Comparison of ENCODE assay signal across 9 mouse cellular contexts in genomic region chr7:45870282-45871058, GRCm38 (mm10). TPM values are rescaled to one million over a fixed set of nuclear protein-coding genes. Genes with fewer than 3 reads are reported as not detected.
DNase-seq lines count a peak whose midpoint lies in the region; ATAC-seq and TF ChIP-seq lines count a peak whose summit lies in the region.
"Had no signal": no experiment of that assay in that cellular context is flagged by ENCODE, and none has a peak within 500 bp of the region (broad histone marks: within the 10 kb centered on the region; RNA-seq: fewer than 3 reads in every experiment).

No protein-coding gene starts in this region.

- 2% methylated on average over 30 of the region's 30 CpGs for WGBS in forebrain, embryonic 15.5 days
- WGBS in liver, postnatal 0 days (ENCODE audit: insufficient replicate concordance) = 2% methylated on average over 28 of the region's 30 CpGs

- H3K4me2 ChIP-seq in forebrain, embryonic 15.5 days (replicated peaks) = peak overlapping the region; percentile 58
- no peak overlapping the region for H3K4me2 ChIP-seq in liver, postnatal 0 days (ENCODE audit: low read depth, low read length)

- TF ChIP-seq CTCF in liver, postnatal 0 days (IDR thresholded peaks at IDR 0.05; ENCODE audit: low read depth) = no peak

- DNase-seq in kidney, postnatal 4 days = peak; percentile 32 to 36
- no peak for DNase-seq in kidney, postnatal 14 days
- peak; percentile 21 for DNase-seq in Muller cell, postnatal 12 days (ENCODE audit: inconsistent ontology term)
- peak; percentile 23 for DNase-seq in liver, postnatal 0 days
- no peak for DNase-seq in adrenal gland, adult 18-20 months (ENCODE audit: low spot score in 2 of 2)
- no peak for DNase-seq in thymus, adult 18-20 months
- no peak for DNase-seq in adrenal gland, postnatal 14 days

- no peak for ATAC-seq in forebrain, embryonic 15.5 days (replicated peaks)
- ATAC-seq in liver, postnatal 0 days = no peak

- H3K27me3 ChIP-seq in forebrain, embryonic 15.5 days = peaks cover 12% of the 10 kb centered on the region; the same call in 1 of the 2 replicates
- peaks cover 55% of the 10 kb centered on the region for H3K27me3 ChIP-seq in liver, postnatal 0 days (ENCODE audit: insufficient read depth, low read length)

- peak overlapping the region; percentile 49 for H3K9ac ChIP-seq in forebrain, embryonic 15.5 days (replicated peaks)
- H3K9ac ChIP-seq in liver, postnatal 0 days (replicated peaks) = no peak overlapping the region

- peak overlapping the region; percentile 38 for H3K4me3 ChIP-seq in forebrain, embryonic 15.5 days
- no peak overlapping the region for H3K4me3 ChIP-seq in liver, postnatal 0 days (ENCODE audit: low read depth, low read length)

- H3K4me1 ChIP-seq in forebrain, embryonic 15.5 days = peaks cover 53% of the 10 kb centered on the region
- H3K4me1 ChIP-seq in liver, postnatal 0 days (ENCODE audit: insufficient read depth) = peaks cover 17% of the 10 kb centered on the region

- H3K27ac ChIP-seq in forebrain, embryonic 15.5 days (replicated peaks) = no peak overlapping the region
- no peak overlapping the region for H3K27ac ChIP-seq in liver, postnatal 0 days (ENCODE audit: low read depth)
- H3K27ac ChIP-seq: macrophage had no signal

- no peaks in the 10 kb centered on the region for H3K9me3 ChIP-seq in forebrain, embryonic 15.5 days
- H3K9me3 ChIP-seq in liver, postnatal 0 days (ENCODE audit: low read length) = no peaks in the 10 kb centered on the region

- no peak for TF ChIP-seq EP300 in liver, postnatal 0 days (IDR thresholded peaks at IDR 0.05; ENCODE audit: low read depth)

- H3K36me3 ChIP-seq in forebrain, embryonic 15.5 days = peaks cover 1% of the 10 kb centered on the region; the same call in 1 of the 2 replicates
- peaks cover 11% of the 10 kb centered on the region; the same call in 1 of the 2 replicates for H3K36me3 ChIP-seq in liver, postnatal 0 days (replicated peaks; ENCODE audit: insufficient read depth, low read length)

RNA-seq across cellular contexts. Expression of gene Kdelr1, which starts 2.1 kb away (rescaled TPM):
- 33.3 and 38.3 TPM in 2 replicates for polyA plus RNA-seq in forebrain, embryonic 15.5 days (2015; fragmentation: Nextera tagmentation; extraction: Ambion mirVana)
- polyA plus RNA-seq in liver, postnatal 0 days (2015; fragmentation: Nextera tagmentation; extraction: Ambion mirVana) = 33.9 and 37.3 TPM in 2 replicates
- 100 to 1,000 TPM; 125 to 140 TPM for total RNA-seq in adrenal gland, adult 18-20 months (2021)
- total RNA-seq in adrenal gland, postnatal 14 days (2021) = 123 and 135 TPM in 2 replicates

RNA-seq across cellular contexts. Expression of gene Grin2d, which starts 7.7 kb away (rescaled TPM):
- 0.84 and 0.92 TPM in 2 replicates for polyA plus RNA-seq in forebrain, embryonic 15.5 days (2015; fragmentation: Nextera tagmentation; extraction: Ambion mirVana)
- 0.02 and 0.05 TPM in 2 replicates for polyA plus RNA-seq in liver, postnatal 0 days (2015; fragmentation: Nextera tagmentation; extraction: Ambion mirVana)
- under 1 TPM; 0.66 to 0.67 TPM for total RNA-seq in adrenal gland, adult 18-20 months (2021)
- total RNA-seq in adrenal gland, postnatal 14 days (2021) = 0.93 and 1.2 TPM in 2 replicates
- polyA plus RNA-seq: macrophage had no signal

RNA-seq across cellular contexts. Expression of gene Syngr4, which starts 26.0 kb away (rescaled TPM):
- polyA plus RNA-seq in forebrain, embryonic 15.5 days (2015; fragmentation: Nextera tagmentation; extraction: Ambion mirVana) = 0.33 TPM in 1 of 2 replicates, not detected in the other
- 0.70 and 0.71 TPM in 2 replicates for polyA plus RNA-seq in liver, postnatal 0 days (2015; fragmentation: Nextera tagmentation; extraction: Ambion mirVana)
- total RNA-seq in adrenal gland, adult 18-20 months (2021) = not detected
- 0.59 TPM in 1 of 2 replicates, not detected in the other for total RNA-seq in adrenal gland, postnatal 14 days (2021)
- polyA plus RNA-seq: macrophage had no signal

RNA-seq across cellular contexts. Expression of gene Tmem143, which starts 26.3 kb away (rescaled TPM):
- 4.8 and 5.7 TPM in 2 replicates for polyA plus RNA-seq in forebrain, embryonic 15.5 days (2015; fragmentation: Nextera tagmentation; extraction: Ambion mirVana)
- 3.5 and 4.3 TPM in 2 replicates for polyA plus RNA-seq in liver, postnatal 0 days (2015; fragmentation: Nextera tagmentation; extraction: Ambion mirVana)
- 10 to 100 TPM; 70.9 to 89.3 TPM for total RNA-seq in adrenal gland, adult 18-20 months (2021)
- 80.0 and 80.8 TPM in 2 replicates for total RNA-seq in adrenal gland, postnatal 14 days (2021)

RNA-seq across cellular contexts. Expression of gene Grwd1, which starts 39.7 kb away (rescaled TPM):
- 46.8 and 46.9 TPM in 2 replicates for polyA plus RNA-seq in forebrain, embryonic 15.5 days (2015; fragmentation: Nextera tagmentation; extraction: Ambion mirVana)
- 18.3 and 19.3 TPM in 2 replicates for polyA plus RNA-seq in liver, postnatal 0 days (2015; fragmentation: Nextera tagmentation; extraction: Ambion mirVana)
- total RNA-seq in adrenal gland, adult 18-20 months (2021) = 10 to 100 TPM; 33.0 to 36.0 TPM
- 28.0 and 29.9 TPM in 2 replicates for total RNA-seq in adrenal gland, postnatal 14 days (2021)

Comparison
In these comparisons a context has a peak if more than half of its experiments do, and no peak if none do; other contexts are left out.
1. DNase-seq: peak in kidney, postnatal 4 days (2 of 2), Muller cell, postnatal 12 days (single experiment) and liver, postnatal 0 days (single experiment); none in kidney, postnatal 14 days (single experiment), adrenal gland, adult 18-20 months (0 of 2), thymus, adult 18-20 months (0 of 2) and adrenal gland, postnatal 14 days (single experiment).